Mouse (Mus musculus) erythroblast, adult 5-6 weeks (primary cell): ENCODE data around the gene Ankrd6. TPM values are rescaled to one million over a fixed set of nuclear protein-coding genes. Genes with fewer than 3 reads are reported as not detected.

ENCODE experiments used
- ATAC-seq: replicated peaks from 2 replicates; pipeline ENCODE4 v1.8.0; 2016; ENCODE audit warnings: moderate number of reproducible peaks, mild to moderate bottlenecking, moderate TSS enrichment, inconsistent platforms; ENCODE audit not compliant: poor library complexity, low FRiP score, severe bottlenecking
- total RNA-seq, 2 experiments: library from RNA; stranded (forward) in 1 of 2; stranded (reverse) in 1 of 2; fragments of 150-400 nt in 1 of 2; fragments of 200-764, 138-1000 nt in 1 of 2; gene quantifications; 2 replicates each; pipeline versions ENCODE4 v1.2.3 to v1.2.4; 2015 to 2017; ENCODE audit warnings: low replicate concordance in 2 of 2

Ankrd6 gene
- total RNA-seq, 2 experiments from 2014 or later, result 0.77 TPM

DNA sequence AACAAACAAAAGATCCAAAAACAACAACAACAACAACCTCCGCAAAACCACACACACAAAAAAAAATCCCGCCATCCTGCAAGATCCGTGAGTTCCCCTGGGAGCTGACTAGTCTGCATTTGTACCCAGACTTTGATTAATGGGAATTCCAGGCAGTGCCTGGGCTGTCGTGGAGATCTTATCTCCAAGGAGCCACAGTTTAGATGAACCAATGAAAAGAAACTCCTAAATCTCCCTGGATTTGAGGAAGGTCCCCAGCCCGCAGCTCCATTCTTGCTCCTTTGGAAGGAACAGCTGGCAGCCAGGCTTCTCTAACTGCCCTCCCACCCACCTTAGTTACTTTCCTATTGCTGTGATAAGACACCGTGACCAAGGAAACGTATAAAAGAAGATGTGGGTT lies 2.0 kb upstream of the Ankrd6 start:
- no peak for ATAC-seq

DNA sequence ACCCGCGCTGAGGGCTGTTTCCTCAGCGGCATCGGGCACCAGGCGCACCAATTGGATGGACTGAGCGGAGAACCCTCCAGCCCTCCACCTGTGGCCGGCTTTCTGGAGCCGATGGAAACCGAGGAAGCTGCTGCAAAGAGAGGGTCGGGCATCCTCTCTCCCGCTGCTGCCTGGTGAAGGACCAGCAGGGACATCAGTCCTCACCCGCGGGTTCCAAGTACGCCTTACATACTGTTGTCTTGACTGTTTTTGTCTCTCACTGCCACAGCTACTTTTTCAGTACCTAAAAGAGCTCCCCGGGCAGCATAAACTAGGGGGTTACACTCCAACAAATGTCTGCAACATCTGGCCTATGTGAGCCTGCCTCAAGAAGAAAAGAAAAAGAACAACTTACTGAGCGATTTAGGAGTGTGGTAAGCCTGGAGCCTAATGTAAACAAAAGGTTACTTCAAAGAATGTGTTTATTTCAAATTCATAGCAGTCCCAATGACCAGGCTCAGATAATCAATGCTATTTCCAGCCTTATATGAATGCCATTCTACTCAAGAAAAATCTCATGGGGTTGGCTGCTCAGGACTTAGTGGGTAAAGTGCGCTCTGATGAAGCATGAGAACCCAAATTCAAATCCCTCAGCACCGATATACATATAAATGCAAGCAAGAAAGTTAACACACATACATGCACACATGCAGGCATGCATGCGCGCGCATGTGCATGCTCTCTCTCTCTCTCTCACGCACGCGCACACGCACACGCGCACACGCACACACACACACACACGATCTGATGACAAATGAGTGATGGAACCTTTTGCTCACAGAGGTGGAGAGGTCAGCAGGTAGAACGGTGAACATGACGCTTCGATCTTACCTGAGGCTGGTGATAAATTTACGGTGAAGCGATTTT lies 647 bp upstream of the Ankrd6 start:
- peak; percentile 31; the same call in 1 of the 2 replicates for ATAC-seq

- ATAC-seq, result no peak
These were observed 1.9 kb downstream of the Ankrd6 start for GRCm38 (mm10) chr4:32948696-32949095.

DNA sequence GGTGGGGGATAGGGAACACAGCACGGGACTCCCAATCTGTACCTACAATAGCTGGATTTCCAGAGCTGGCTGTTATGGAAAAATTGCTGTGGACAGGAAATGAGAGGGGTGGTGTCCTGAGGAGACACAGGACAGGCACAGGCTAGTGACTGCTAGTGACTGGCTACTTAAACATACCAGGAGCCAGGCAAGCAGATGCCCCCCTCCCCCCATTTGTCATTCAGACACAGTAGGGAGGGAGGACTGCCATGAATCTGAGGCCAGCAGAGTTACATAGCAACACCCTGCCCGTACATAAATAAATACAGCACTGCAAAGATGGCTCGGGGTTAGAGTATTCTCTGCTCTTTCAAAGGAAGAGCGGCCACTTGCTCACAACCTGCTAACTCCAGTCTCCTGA lies 3.0 kb downstream of the Ankrd6 start:
- ATAC-seq, result no peak

DNA sequence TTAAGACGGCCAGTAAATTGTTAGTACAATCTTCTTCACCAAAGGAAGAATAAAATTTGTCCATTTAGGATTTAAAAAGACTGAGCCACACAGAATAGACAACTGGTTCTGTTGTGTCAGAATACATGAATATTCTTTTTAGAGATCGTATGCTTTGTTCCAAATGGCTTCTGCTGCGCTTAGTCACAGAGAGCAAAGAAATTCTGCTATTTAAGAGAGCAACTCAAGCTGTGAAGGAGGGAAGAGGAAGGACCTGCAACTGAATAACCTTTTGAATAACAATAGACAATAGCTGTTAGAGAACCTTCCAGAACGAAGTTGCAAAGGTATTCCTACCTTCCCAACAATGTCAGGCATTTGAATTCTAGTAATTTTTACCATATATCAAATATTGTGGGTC lies 9.7 kb downstream of the Ankrd6 start:
- ATAC-seq, result no peak

- no peak for ATAC-seq
These were observed 10.7 kb downstream of the Ankrd6 start for GRCm38 (mm10) chr4:32939964-32940363.

DNA sequence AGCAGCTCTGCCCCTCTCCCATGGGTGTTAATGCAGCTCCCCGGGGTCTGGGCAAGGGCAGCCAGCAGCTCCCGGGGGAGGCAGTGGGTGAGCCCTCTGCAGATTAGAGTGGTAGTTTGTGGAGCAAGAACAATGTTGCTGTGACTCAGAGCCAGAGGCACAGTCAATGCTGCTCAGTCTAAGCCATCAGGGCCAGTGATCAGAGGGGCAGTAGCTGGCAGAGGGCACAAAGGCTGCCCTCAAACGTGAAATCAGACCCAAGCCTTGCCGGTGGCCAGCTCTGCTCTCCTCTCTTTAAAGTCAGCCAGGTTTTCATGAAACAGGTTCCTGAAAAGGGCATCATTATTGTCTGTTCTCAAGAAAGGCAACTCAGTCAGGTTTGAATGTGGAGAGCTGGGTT lies 11.1 kb downstream of the Ankrd6 start:
- ATAC-seq, result no peak

DNA sequence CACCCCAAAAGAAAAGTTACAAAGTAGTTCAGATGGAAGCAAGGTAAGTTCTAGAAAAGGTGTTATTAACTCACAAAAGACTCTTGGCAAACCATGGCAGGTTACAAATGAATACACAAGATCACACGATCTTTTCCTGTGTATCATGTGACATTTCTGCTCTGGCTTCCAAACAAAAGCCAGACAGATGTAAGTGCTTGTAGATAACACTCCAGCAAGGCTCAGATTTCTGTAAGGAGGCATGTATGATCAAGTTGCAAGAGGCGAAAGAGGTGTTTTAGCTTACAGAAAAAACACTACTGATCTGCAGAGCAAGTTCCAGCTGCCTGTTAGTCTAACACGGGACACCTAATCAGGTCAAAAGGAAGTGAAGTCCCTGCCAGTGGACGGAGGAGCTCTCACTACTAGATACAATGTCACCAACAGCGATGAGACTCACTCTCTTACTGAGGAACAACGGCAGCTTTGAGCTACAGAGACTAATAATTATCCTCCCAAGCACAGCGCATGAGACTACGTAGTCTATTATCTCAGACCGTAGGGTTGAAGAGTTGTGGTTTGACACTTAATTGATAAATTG lies 13.8 kb downstream of the Ankrd6 start:
- ATAC-seq, result no peak

DNA sequence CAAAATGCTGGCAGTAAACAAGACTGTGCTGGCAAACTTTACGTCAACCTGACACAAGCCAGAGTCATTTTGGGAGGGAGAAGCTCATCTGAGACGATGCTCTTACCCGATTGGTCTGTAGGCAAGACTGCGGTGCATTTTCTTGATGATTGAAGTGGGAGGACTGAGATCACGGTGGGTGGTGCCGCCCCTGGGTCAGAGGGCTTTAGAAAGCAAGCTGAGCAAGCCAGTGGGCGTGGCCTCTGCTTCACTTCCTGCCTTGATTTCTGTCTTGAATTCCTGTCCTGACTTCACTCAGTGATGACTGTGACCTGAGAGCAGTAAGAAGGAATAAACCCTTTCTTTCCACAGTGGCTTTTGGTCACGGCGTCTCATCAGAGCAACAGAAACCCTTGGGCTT lies 18.6 kb downstream of the Ankrd6 start:
- no peak for ATAC-seq

GRCm38 (mm10) chr4:32929750-32930149 lies 20.9 kb downstream of the Ankrd6 start:
- ATAC-seq, result no peak

- ATAC-seq, result no peak
These were observed 21.8 kb downstream of the Ankrd6 start for GRCm38 (mm10) chr4:32928692-32929448.

- ATAC-seq, result no peak
These were observed 26.7 kb downstream of the Ankrd6 start for GRCm38 (mm10) chr4:32923891-32924294.

DNA sequence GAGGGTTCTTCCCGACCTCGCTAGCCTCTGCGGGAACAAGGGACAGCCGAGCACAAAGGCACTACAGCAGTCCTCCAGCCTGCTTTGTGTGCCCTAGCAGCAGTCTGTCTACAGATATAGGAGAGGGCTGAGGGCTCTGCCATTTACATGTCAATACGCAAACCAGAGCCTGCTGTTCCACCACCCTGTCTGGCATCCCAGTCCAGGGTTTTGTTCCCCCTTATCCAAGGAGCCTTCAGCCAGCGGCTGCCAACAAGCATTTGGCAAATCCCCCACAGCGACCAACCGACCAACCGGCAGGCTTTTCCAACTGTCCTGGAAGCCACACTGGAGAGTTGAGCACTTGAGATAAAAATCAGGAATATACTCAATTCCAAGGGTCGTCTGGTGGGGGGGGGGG lies 27.2 kb downstream of the Ankrd6 start:
- no peak for ATAC-seq

- no peak for ATAC-seq
These were observed 27.8 kb downstream of the Ankrd6 start for GRCm38 (mm10) chr4:32922871-32923270.

GRCm38 (mm10) chr4:32920863-32921262 lies 29.8 kb downstream of the Ankrd6 start:
- ATAC-seq, result no peak

- no peak for ATAC-seq
These were observed 32.1 kb downstream of the Ankrd6 start for GRCm38 (mm10) chr4:32918571-32918970.

GRCm38 (mm10) chr4:32916689-32917385 lies 33.8 kb downstream of the Ankrd6 start:
- ATAC-seq, result no peak; the same call in 1 of the 2 replicates

DNA sequence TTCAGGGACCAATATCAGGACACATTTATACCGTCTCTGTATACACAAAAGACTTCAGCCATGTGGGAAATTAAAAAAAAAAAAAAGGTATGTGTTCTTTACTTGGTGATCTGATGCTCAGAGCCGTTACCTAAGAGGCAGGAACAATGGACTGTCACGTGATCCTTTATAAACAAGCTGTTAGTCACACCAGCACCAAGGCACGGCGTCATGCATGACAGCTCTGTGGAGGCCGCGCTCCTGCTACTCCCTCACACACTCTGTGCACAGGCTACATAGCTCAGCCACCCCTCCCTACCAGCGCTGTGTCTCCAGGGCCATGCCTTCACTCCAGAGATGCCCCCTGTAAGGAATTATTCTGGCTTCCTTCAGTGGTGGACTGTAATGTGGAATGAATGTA lies 34.7 kb downstream of the Ankrd6 start:
- ATAC-seq, result no peak

- no peak for ATAC-seq
These were observed 40.6 kb downstream of the Ankrd6 start for GRCm38 (mm10) chr4:32909996-32910395.
